Mouse (Mus musculus) left cerebral cortex, adult 2 months (tissue): ENCODE results near the gene Syna. TPM values are rescaled to one million over a fixed set of nuclear protein-coding genes. Genes with fewer than 3 reads are reported as not detected.

Source experiments
- DNase-seq, 2 experiments: peaks; one replicate each; pipeline ENCODE4 v3.0.0; 2021 to 2022; ENCODE audit warnings: low spot score in 2 of 2, mixed read lengths in 1 of 2; ENCODE audit errors: extremely low spot score in 1 of 2
- H3K27ac ChIP-seq: fragments of 200-600 bp; 2 replicates; pipeline ENCODE4 v1.8.1; 2022
- H3K4me3 ChIP-seq: fragments of 200-600 bp; 2 replicates; pipeline ENCODE4 v1.8.1; 2022
- CTCF ChIP-seq: fragments of 200-600 bp; IDR thresholded peaks from 2 replicates; pipeline ENCODE4 v1.8.1; 2022; ENCODE audit warnings: antibody characterized with exemption, mild to moderate bottlenecking, moderate library complexity
- intact Hi-C: fragments of 180-260 bp; cut with DNase I; formaldehyde crosslinking; loops from one replicate; pipeline ENCODE4 v1.15.1; 2025
- long read RNA-seq, 2 experiments: library from polyadenylated mRNA; stranded (forward); transcript quantifications; one replicate each; pipeline ENCODE4 v2.0.0; 2021; ENCODE audit warnings: borderline mapping rate in 2 of 2
- total RNA-seq, 2 experiments: library from RNA; stranded (reverse); gene quantifications; 2 replicates each; pipeline ENCODE4 v1.2.3; 2021

Gene Syna
- under 1 TPM; 0.21 to 0.34 TPM for total RNA-seq
- long read RNA-seq, experiment 1, result 0 reads
- long read RNA-seq, experiment 2, result 0 reads

GRCm38 (mm10) chr5:134560071-134560449 is at the start of gene Syna:
Gene Syna, minus strand, starts transcription at chr5:134560171.
- no peak within 1 kb of the TSS for H3K4me3 ChIP-seq
- intact Hi-C loops, result no loop called here
- no peak for DNase-seq
- H3K27ac ChIP-seq, result no peak within 1 kb of the TSS
- TF ChIP-seq CTCF, result no peak

GRCm38 (mm10) chr5:134607121-134607520 is 47.1 kb upstream of the Syna start:
- Histone ChIP-seq H3K4me3 (no peak overlapping the region), H3K27ac (no peak overlapping the region)
- no peak for TF ChIP-seq CTCF
- intact Hi-C loops, result no loop called here
- no peak for DNase-seq

GRCm38 (mm10) chr5:134606314-134606713 is 46.3 kb upstream of the Syna start:
- no peak overlapping the region for H3K27ac ChIP-seq

GRCm38 (mm10) chr5:134604376-134604775 is 44.4 kb upstream of the Syna start:
- intact Hi-C loops, result no loop called here
- no peak overlapping the region for H3K27ac ChIP-seq
- TF ChIP-seq CTCF, result no peak
- no peak overlapping the region for H3K4me3 ChIP-seq
- no peak for DNase-seq

More at GRCm38 (mm10) chr5:134606314-134606713, 46.3 kb upstream of the Syna start:
- no peak for DNase-seq
- intact Hi-C loops, result no loop called here
- no peak overlapping the region for H3K4me3 ChIP-seq
- TF ChIP-seq CTCF, result peak; percentile 31

GRCm38 (mm10) chr5:134597711-134598110 is 37.7 kb upstream of the Syna start:
- Histone ChIP-seq H3K4me3 (no peak overlapping the region), H3K27ac (no peak overlapping the region)
- TF ChIP-seq CTCF, result no peak
- no peak for DNase-seq
- intact Hi-C loops, result no loop called here

DNA sequence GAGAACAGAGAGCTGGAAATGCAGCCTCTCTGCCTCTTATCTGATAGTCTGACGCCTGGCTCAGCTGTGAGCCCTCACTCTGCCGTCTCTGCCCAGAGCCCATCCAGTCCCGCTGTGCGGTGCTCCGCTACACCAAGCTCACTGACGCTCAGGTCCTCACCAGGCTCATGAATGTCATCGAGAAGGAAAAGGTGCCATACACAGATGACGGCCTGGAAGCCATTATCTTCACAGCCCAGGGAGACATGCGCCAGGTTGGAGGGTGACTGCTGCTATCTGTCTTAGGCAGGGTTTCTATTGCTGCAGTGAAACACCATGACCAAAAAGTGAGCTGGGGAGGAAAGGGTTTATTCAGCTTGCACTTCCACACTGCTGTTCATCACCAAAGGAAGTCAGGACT is 33.1 kb upstream of the Syna start:
- DNase-seq, result no peak
- Histone ChIP-seq H3K27ac (no peak overlapping the region), H3K4me3 (no peak overlapping the region)
- intact Hi-C loops, result no loop called here
- no peak for TF ChIP-seq CTCF

DNA sequence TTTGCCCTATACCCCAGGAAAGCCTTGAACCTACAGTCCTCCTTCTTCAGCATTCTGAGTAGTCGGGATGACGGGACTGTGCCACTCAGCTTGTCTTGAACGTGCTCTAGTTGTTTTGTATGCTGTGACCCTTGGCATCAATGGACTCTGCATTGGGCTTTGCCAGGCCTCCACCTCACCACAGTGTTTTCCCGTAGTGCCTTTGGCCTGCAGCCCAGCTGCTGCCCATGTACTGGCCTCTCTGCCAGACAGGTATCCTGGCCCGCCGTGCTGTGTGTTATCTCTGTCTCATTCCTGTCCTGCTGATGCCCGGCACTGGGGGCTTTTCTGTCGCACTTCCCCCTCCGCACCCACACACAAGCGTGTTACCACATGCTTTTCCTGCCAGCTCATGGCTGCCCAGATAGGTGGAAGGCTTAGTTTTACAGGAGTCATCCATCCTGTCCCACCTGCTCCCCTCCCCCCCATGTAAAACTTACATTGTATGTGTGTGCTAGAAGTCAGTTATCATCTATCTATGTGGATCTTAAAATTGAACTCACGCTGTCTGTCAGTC is 32.1 kb upstream of the Syna start:
- no peak overlapping the region for H3K27ac ChIP-seq
- no peak for DNase-seq
- no peak for TF ChIP-seq CTCF
- no peak overlapping the region for H3K4me3 ChIP-seq
- intact Hi-C loops, result no loop called here

- no peak for DNase-seq
- intact Hi-C loops, result loop anchor here (10.0 kb wide), 2 partner anchors 115 to 205 kb away; no protein-coding TSS in a partner anchor
- no peak overlapping the region for H3K27ac ChIP-seq
- no peak overlapping the region for H3K4me3 ChIP-seq
- TF ChIP-seq CTCF, result no peak
Observed at GRCm38 (mm10) chr5:134589900-134590299, 29.9 kb upstream of the Syna start.

- intact Hi-C loops, result loop anchor here (10.0 kb wide), 2 partner anchors 120 to 200 kb away; no protein-coding TSS in a partner anchor
Observed at GRCm38 (mm10) chr5:134584798-134585197, 24.8 kb upstream of the Syna start.

DNA sequence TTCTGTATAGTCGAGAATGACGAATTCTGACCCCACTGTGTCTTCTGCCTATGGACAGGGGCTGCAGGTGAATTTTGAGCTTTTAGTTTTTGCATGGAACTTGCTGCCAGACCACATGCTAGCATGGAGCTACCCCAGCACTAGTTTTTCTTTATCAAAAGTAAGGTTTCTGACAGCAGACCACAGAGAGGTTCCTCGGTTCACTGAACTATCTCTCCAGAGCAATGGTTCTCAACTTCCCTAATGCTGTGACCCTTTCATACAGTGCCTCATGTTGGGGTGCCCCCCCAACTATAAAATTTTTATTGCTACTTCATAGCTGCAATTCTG is 23.9 kb upstream of the Syna start:
- Histone ChIP-seq H3K4me3 (no peak overlapping the region), H3K27ac (no peak overlapping the region)
- DNase-seq, result no peak
- no peak for TF ChIP-seq CTCF
- intact Hi-C loops, result loop anchor here (2.0 to 10.0 kb wide), 4 partner anchors 77 to 199 kb away; no protein-coding TSS in a partner anchor

More at GRCm38 (mm10) chr5:134584798-134585197, 24.8 kb upstream of the Syna start:
- Histone ChIP-seq H3K4me3 (no peak overlapping the region), H3K27ac (no peak overlapping the region)
- DNase-seq, result no peak
- TF ChIP-seq CTCF, result no peak

GRCm38 (mm10) chr5:134583006-134583883 is 23.3 kb upstream of the Syna start:
- peak overlapping the region; percentile 73 for H3K27ac ChIP-seq
- intact Hi-C loops, result loop anchor here (2.0 to 10.0 kb wide), 4 partner anchors 76 to 198 kb away; no protein-coding TSS in a partner anchor
- peak overlapping the region; percentile 100 for H3K4me3 ChIP-seq
- TF ChIP-seq CTCF, result peak; percentile 13; the same call in 1 of the 2 replicates
- no peak for DNase-seq

GRCm38 (mm10) chr5:134582221-134582907 is 22.4 kb upstream of the Syna start:
- Histone ChIP-seq H3K27ac (peak overlapping the region; percentile 73), H3K4me3 (peak overlapping the region; percentile 100)
- intact Hi-C loops, result loop anchor here (2.0 to 10.0 kb wide), 4 partner anchors 76 to 198 kb away; no protein-coding TSS in a partner anchor
- TF ChIP-seq CTCF, result peak; percentile 87
- peak; percentile 96 to 97 for DNase-seq
